Mouse (Mus musculus) testis, adult 2 months (tissue): ENCODE measurements around the gene Polr2c.

Source experiments
- CTCF ChIP-seq: fragments of 200-500 bp; IDR thresholded peaks from 2 replicates; pipeline ENCODE4 v1.5.1; 2012; ENCODE audit warnings: low read depth, mild to moderate bottlenecking, inconsistent platforms, low read length, moderate library complexity; ENCODE audit not compliant: control insufficient read depth, insufficient read depth, insufficient replicate concordance
- POLR2A ChIP-seq: fragments of 200-500 bp; IDR thresholded peaks from 2 replicates; pipeline ENCODE4 v1.6.1; 2012; ENCODE audit warnings: low read depth, mild to moderate bottlenecking, inconsistent platforms, low read length, moderate library complexity; ENCODE audit not compliant: control insufficient read depth

- TF ChIP-seq CTCF, result no peak
- no peak for TF ChIP-seq POLR2A
Measured at GRCm38 (mm10) chr8:94857011-94857345, 272 bp upstream of the Polr2c start.
